Mouse (Mus musculus) T-helper 1 cell (primary cell): ENCODE measurements around the gene Ciart.
"Not testable (repeated sequence)": the region's sequence is repeated elsewhere in the genome, so short reads cannot be mapped to it uniquely, and the experiment has no call there.

Experiments used
- in situ Hi-C: fragments of 300-600 bp; cut with MboI, MseI; formaldehyde crosslinking; loops from one replicate; pipeline ENCODE4 v1.15.1; 2025; ENCODE audit warnings: high pct_unique_total_duplicates

Gene Ciart

GRCm38 (mm10) chr3:95865050-95865449 is 17.0 kb downstream of the Ciart start:
- in situ Hi-C loops, result no loop called here

- in situ Hi-C loops, result no loop called here
Measured at GRCm38 (mm10) chr3:95863578-95863977, 18.5 kb downstream of the Ciart start.

- in situ Hi-C loops, result no loop called here
Measured at GRCm38 (mm10) chr3:95861796-95862195, 20.3 kb downstream of the Ciart start.

GRCm38 (mm10) chr3:95861216-95861615 is 20.8 kb downstream of the Ciart start:
- in situ Hi-C loops, result no loop called here

- in situ Hi-C loops, result no loop called here
Measured at GRCm38 (mm10) chr3:95860323-95860722, 21.7 kb downstream of the Ciart start.

- in situ Hi-C loops, result not testable (repeated sequence)
Measured at GRCm38 (mm10) chr3:95858278-95858677, 23.8 kb downstream of the Ciart start.

GRCm38 (mm10) chr3:95857050-95857449 is 25.0 kb downstream of the Ciart start:
- in situ Hi-C loops, result not testable (repeated sequence)

- in situ Hi-C loops, result no loop called here
Measured at GRCm38 (mm10) chr3:95856115-95856514, 25.9 kb downstream of the Ciart start.

GRCm38 (mm10) chr3:95855502-95856089 is 26.5 kb downstream of the Ciart start, which contains the start of gene Prpf3:
Gene Prpf3 (minus strand): TSS chr3:95855885.
- in situ Hi-C loops, result no loop called here

- in situ Hi-C loops, result loop anchor here (5.0 kb wide), 1 partner anchor 79 kb away; no protein-coding TSS in a partner anchor
Measured at GRCm38 (mm10) chr3:95851317-95851716, 30.7 kb downstream of the Ciart start.

- in situ Hi-C loops, result loop anchor here (5.0 kb wide), 1 partner anchor 78 kb away; no protein-coding TSS in a partner anchor
Measured at GRCm38 (mm10) chr3:95850611-95851010, 31.4 kb downstream of the Ciart start.

GRCm38 (mm10) chr3:95842503-95843214 is 39.4 kb downstream of the Ciart start:
- in situ Hi-C loops, result no loop called here

- in situ Hi-C loops, result no loop called here
Measured at GRCm38 (mm10) chr3:95839250-95839649, 42.8 kb downstream of the Ciart start.

- in situ Hi-C loops, result no loop called here
Measured at GRCm38 (mm10) chr3:95829053-95829452, 53.0 kb downstream of the Ciart start.
